Mouse (Mus musculus) E14TG2a.4 (cell line): ENCODE measurements around the gene Gm6871.
"Not testable (repeated sequence)": the region's sequence is repeated elsewhere in the genome, so short reads cannot be mapped to it uniquely, and the experiment has no call there.

Source experiments
- H3K27me3 ChIP-seq: 2 replicates; pipeline ENCODE4 v1.6.1; 2014; ENCODE audit warnings: low read length, control low read depth; ENCODE audit not compliant: insufficient read depth
- H3K36me3 ChIP-seq: 2 replicates; pipeline ENCODE4 v1.6.1; 2014; ENCODE audit warnings: low read length, control low read depth; ENCODE audit not compliant: insufficient read depth
- H3K4me1 ChIP-seq: replicated peaks from 2 replicates; pipeline ENCODE4 v1.6.1; 2014; ENCODE audit warnings: low read depth, low read length, control low read depth
- H3K4me3 ChIP-seq: replicated peaks from 2 replicates; pipeline ENCODE4 v1.5.1; 2014; ENCODE audit warnings: mild to moderate bottlenecking, low read length
- H3K9me3 ChIP-seq: 2 replicates; pipeline ENCODE4 v1.6.1; 2014; ENCODE audit warnings: low read length, control low read depth
- CTCF ChIP-seq: conservative IDR thresholded peaks from 2 replicates; pipeline ENCODE4 v1.5.1; 2014; ENCODE audit warnings: low read length
- NANOG ChIP-seq: IDR thresholded peaks from 2 replicates; pipeline ENCODE4 v1.6.1; 2014; ENCODE audit warnings: borderline replicate concordance, low read length, mixed read lengths
- POU5F1 ChIP-seq: IDR thresholded peaks from 2 replicates; pipeline ENCODE4 v1.6.1; 2014; ENCODE audit warnings: low read length, borderline replicate concordance

Gm6871 gene

GRCm38 (mm10) chr7:41560681-41561080, 12.8 kb downstream of the Gm6871 start:
- no peaks in the 10 kb centered on the region for H3K9me3 ChIP-seq
- H3K36me3 ChIP-seq = peaks cover 28% of the 10 kb centered on the region
- peak overlapping the region; percentile 87 for H3K4me3 ChIP-seq
- peaks cover 37% of the 10 kb centered on the region for H3K4me1 ChIP-seq
- TF ChIP-seq POU5F1 (no peak), NANOG (no peak; the same call in 1 of the 2 replicates), CTCF (no peak)
- H3K27me3 ChIP-seq = no peaks in the 10 kb centered on the region

GRCm38 (mm10) chr7:41512672-41513071, 60.8 kb downstream of the Gm6871 start:
- H3K9me3 ChIP-seq = no peaks in the 10 kb centered on the region
- peaks cover 23% of the 10 kb centered on the region for H3K4me1 ChIP-seq
- H3K4me3 ChIP-seq = 0 out of 2 replicates have a peak overlapping the region, but pooled peaks have one; percentile 37
- H3K27me3 ChIP-seq = no peaks in the 10 kb centered on the region
- peak; percentile 60; the same call in 1 of the 2 replicates for TF ChIP-seq NANOG
- no peak for TF ChIP-seq POU5F1
- H3K36me3 ChIP-seq = no peaks in the 10 kb centered on the region

GRCm38 (mm10) chr7:41512207-41512606, 61.3 kb downstream of the Gm6871 start:
- Histone ChIP-seq H3K4me3 (0 out of 2 replicates have a peak overlapping the region, but pooled peaks have one; percentile 37), H3K27me3 (no peaks in the 10 kb centered on the region), H3K4me1 (peaks cover 23% of the 10 kb centered on the region), H3K9me3 (no peaks in the 10 kb centered on the region), H3K36me3 (no peaks in the 10 kb centered on the region)
- peak; percentile 91 for TF ChIP-seq POU5F1
- no peak for TF ChIP-seq CTCF
- no peak for TF ChIP-seq NANOG

GRCm38 (mm10) chr7:41502402-41502801, 71.1 kb downstream of the Gm6871 start:
- no peaks in the 10 kb centered on the region for H3K9me3 ChIP-seq
- no peak for TF ChIP-seq POU5F1
- peak; percentile 27 for TF ChIP-seq CTCF
- peaks cover 13% of the 10 kb centered on the region for H3K4me1 ChIP-seq

GRCm38 (mm10) chr7:41500151-41500934, 73.1 kb downstream of the Gm6871 start:
- no peaks in the 10 kb centered on the region for H3K9me3 ChIP-seq
- H3K27me3 ChIP-seq = no peaks in the 10 kb centered on the region
- no peaks in the 10 kb centered on the region for H3K36me3 ChIP-seq
- H3K4me1 ChIP-seq = peaks cover 13% of the 10 kb centered on the region
- no peak for TF ChIP-seq NANOG
- TF ChIP-seq CTCF = peak; percentile 18
- TF ChIP-seq POU5F1 = no peak
- H3K4me3 ChIP-seq = peak overlapping the region; percentile 91

More at GRCm38 (mm10) chr7:41502402-41502801, 71.1 kb downstream of the Gm6871 start:
- Histone ChIP-seq H3K4me3 (no peak overlapping the region), H3K27me3 (no peaks in the 10 kb centered on the region), H3K36me3 (no peaks in the 10 kb centered on the region)

GRCm38 (mm10) chr7:41499389-41500049, 73.9 kb downstream of the Gm6871 start, which contains the start of the genes Gm20449 and AW146154:
Gm20449 (minus strand) TSS chr7:41499417.
AW146154 (minus strand) TSS chr7:41499890.
- Histone ChIP-seq H3K27me3 (no peaks in the 10 kb centered on the region), H3K36me3 (peaks cover 1% of the 10 kb centered on the region; the same call in 1 of the 2 replicates), H3K4me1 (peaks cover 13% of the 10 kb centered on the region), H3K9me3 (no peaks in the 10 kb centered on the region), H3K4me3 (peak within 1 kb of the TSS; percentile 91)
- no peak for TF ChIP-seq POU5F1
- no peak for TF ChIP-seq CTCF
- no peak for TF ChIP-seq NANOG

- H3K9me3 ChIP-seq, H3K36me3 ChIP-seq, H3K27me3 ChIP-seq: not testable (repeated sequence)
- Histone ChIP-seq H3K4me1 (peaks cover 13% of the 10 kb centered on the region), H3K4me3 (peak overlapping the region; percentile 91)
Measured at GRCm38 (mm10) chr7:41499018-41499388, 74.5 kb downstream of the Gm6871 start.

GRCm38 (mm10) chr7:41498464-41498863, 75.0 kb downstream of the Gm6871 start:
- Histone ChIP-seq H3K4me3 (peak overlapping the region; percentile 91), H3K4me1 (peaks cover 13% of the 10 kb centered on the region)
- H3K9me3 ChIP-seq, H3K36me3 ChIP-seq, H3K27me3 ChIP-seq: not testable (repeated sequence)

GRCm38 (mm10) chr7:41497871-41498270, 75.6 kb downstream of the Gm6871 start:
- Histone ChIP-seq H3K27me3 (no peaks in the 10 kb centered on the region), H3K4me3 (no peak overlapping the region), H3K9me3 (peaks cover 2% of the 10 kb centered on the region), H3K36me3 (peaks cover 3% of the 10 kb centered on the region; the same call in 1 of the 2 replicates), H3K4me1 (peaks cover 13% of the 10 kb centered on the region)
- TF ChIP-seq NANOG = no peak
- TF ChIP-seq POU5F1 = no peak
- no peak for TF ChIP-seq CTCF
